ENCODE assay signal across 17 mouse cellular contexts in genomic region chr1:181125916-181126315, GRCm38 (mm10).
"Had no signal": no experiment of that assay in that cellular context is flagged by ENCODE, and none has a peak within 500 bp of the region (broad histone marks: within the 10 kb centered on the region; RNA-seq: fewer than 3 reads in every experiment).

No protein-coding gene starts in this region.

- ATAC-seq: liver, postnatal 0 days; lung, postnatal 0 days had no signal

- H3K9me3 ChIP-seq: lung, embryonic 15.5 days; megakaryocyte, embryonic 14.5 days; midbrain, embryonic 12.5 days; neural tube, embryonic 12.5 days; stomach, embryonic 15.5 days had no signal

- H3K9ac ChIP-seq: liver, postnatal 0 days; lung, embryonic 15.5 days; midbrain, embryonic 12.5 days; neural tube, embryonic 12.5 days; stomach, embryonic 15.5 days had no signal

- H3K27ac ChIP-seq: lung, embryonic 15.5 days; macrophage; midbrain, embryonic 12.5 days; neural tube, embryonic 12.5 days; stomach, embryonic 15.5 days; stomach, postnatal 0 days had no signal

- H3K4me1 ChIP-seq: lung, embryonic 15.5 days; midbrain, embryonic 12.5 days; neural tube, embryonic 12.5 days; stomach, embryonic 15.5 days had no signal

- H3K4me2 ChIP-seq: lung, embryonic 15.5 days; midbrain, embryonic 12.5 days; neural tube, embryonic 12.5 days; stomach, embryonic 15.5 days had no signal

- H3K27me3 ChIP-seq: lung, embryonic 15.5 days; megakaryocyte, embryonic 14.5 days; midbrain, embryonic 12.5 days; neural tube, embryonic 12.5 days; stomach, embryonic 15.5 days had no signal

- H3K4me3 ChIP-seq: lung, embryonic 15.5 days; megakaryocyte, embryonic 14.5 days; midbrain, embryonic 12.5 days; neural tube, embryonic 12.5 days; stomach, embryonic 15.5 days had no signal

- DNase-seq: liver, postnatal 0 days; lung, adult 2 months; lung, postnatal 14 days; lung, postnatal 36 days; midbrain, embryonic 14.5 days; right cerebral cortex, postnatal 14 days; thymus, adult 2 months; thymus, postnatal 25 days; thymus, postnatal 4 days had no signal
